Mouse (Mus musculus): ENCODE measurements around the gene Stip1.
"Not testable (repeated sequence)": the region's sequence is repeated elsewhere in the genome, so short reads cannot be mapped to it uniquely, and the experiment has no call there.

Gene Stip1

DNA sequence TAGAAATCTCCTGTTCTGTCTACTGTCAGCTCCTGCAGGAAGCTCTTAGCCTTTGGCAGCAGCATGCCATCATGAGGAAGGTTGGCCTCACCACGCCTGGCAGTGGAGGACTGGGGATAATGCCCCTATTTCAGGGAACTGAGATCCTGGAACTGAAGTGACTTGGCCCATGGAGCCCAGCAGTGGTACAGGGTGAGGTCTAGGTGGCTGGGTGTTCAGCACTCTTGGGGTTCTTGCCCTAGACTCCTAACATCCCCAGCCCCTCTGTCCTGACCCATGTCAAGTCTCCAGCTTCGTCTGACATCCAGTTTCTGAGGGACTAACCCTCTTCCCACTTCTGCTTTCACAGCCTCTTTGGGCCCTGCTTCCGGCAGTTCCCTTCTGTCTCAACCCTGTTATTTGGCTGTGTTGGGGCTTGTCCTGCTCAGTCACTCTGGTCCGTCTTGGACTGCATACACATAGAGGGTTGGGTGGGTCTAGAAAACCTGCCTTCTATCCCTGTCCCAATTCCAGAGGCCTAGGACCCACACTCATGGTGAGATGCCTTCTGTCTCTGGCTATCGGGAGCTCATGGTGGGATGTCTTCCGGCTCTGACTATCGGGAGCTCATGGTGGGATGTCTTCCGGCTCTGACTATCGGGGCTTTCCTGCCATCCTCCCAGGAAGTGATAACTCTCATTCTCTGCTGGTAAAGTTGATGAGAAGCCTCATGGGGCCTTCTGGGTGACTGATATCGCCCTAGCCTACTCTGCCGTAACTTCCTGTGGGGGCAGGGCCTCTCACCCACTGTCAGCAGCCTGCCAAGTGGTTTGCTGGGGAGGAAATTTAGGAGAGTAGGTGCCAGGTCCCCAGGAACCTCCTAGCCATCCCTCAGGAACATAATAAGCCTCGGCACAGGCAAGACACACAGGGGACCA, 22.0 kb downstream of the Stip1 start:
- DNase-seq (ENCODE audit: extremely low spot score, low spot score), result no peak

GRCm38 (mm10) chr19:7014481-7015135, 25.2 kb downstream of the Stip1 start:
- no peak for DNase-seq (ENCODE audit: extremely low spot score, low spot score)

DNA sequence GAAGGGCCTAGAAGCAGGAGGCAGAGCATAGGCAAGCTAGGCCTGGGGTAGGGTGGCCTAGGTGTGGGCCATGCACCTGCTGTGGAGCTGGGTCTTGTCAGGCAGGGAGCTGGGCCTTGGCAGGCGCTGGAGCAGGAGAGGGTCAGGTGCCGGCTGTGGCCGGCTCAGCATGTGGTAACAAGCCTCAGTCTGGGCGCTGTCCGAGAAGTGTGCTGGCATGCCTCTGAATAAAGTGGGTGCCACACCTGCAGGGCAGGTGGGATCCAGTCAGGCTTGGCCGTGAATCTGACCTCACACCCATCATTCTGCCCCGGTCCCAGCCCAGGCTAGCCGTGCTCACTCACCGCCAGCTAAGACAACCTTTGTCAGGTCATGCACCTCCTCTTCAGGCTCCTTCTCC, 25.8 kb downstream of the Stip1 start:
- DNase-seq (ENCODE audit: extremely low spot score, low spot score), result no peak

DNA sequence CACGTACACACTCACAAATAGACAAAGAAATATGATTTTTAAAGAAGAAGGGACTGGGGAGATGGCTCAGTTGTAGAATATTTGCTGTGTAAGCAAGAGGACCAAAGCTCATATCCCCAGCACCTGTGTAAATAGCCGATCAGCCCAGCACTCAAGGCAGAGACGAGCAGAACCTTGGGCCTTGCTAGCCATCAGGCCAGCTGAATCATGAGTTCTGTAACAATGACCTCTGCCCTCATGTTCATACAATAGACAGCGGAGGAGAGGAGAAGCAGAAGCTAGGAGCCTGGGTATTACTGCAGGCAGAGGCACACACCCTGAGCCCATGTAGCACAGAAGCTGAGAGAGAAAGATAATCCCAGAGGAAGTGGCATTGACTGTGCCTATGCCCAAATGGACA, 27.3 kb downstream of the Stip1 start:
- DNase-seq (ENCODE audit: extremely low spot score, low spot score), result no peak

DNA sequence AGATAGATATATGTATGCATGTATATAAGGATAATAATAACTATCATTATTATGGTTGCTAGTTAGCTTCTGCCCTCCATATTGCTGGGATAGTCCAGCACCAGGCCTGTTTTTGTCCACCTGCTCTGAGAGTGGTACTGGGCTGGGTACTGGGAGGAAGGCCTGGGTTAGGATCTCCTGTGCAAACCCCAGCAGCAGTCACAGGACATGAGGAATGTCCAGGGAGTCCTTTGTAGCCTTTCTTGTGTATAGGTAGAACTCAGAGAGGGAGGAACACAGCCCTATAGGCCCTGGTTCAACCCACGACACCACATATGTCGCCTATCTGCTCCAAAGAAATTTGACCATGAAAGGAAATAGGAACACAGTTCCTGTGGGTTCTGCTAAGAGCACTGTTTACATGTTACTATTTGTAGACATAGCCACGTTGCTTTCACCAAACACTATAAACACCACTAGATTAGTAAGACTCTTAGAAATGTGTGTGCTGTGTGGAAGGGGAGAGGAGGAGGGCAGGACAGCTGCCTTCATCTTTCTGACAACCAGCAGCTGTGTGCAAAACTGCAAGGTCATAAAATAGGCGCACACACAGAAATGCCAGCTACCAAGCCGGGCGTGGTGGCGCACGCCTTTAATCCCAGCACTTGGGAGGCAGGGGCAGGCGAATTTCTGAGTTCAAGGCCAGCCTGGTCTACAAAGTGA, 32.7 kb downstream of the Stip1 start:
- no peak for DNase-seq (ENCODE audit: extremely low spot score, low spot score)

DNA sequence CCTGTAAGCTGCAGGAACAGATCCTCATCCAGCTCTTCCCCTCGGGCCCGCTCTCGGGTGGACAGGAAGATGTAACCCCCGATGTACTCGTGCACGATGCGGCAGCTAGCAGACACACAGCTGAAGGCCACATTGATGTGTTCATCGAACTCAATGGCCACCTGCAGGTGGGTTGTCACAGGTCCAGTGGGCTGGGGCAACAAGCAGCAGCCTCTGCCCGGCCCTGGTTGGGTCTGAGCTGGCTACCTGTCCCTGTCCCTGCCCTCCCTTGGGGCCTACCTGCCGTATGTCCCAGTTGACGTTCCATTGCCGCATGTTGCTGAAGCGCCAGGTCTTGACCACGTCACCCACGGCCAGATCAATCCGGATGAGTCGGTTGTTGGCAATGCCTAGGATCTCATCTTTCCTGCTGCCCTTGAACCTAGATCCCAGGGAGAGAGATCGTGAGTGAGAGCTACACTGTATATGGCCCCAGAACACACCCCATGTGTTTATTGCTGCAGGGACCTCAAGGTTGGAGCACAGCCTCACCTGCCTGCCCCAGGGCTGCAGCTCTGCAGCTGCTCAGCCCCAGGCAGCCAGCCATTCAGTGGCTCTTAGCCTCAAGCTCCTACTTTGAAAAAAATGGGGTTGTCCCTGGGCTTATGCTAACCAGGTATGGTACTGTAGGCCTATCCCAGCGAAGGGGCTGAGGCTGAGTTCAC, 40.3 kb downstream of the Stip1 start:
- no peak for DNase-seq (ENCODE audit: extremely low spot score, low spot score)

GRCm38 (mm10) chr19:6997721-6998290, 42.0 kb downstream of the Stip1 start:
- no peak for DNase-seq (ENCODE audit: extremely low spot score, low spot score)

- DNase-seq (ENCODE audit: extremely low spot score, low spot score), result peak; percentile 86
Observed at GRCm38 (mm10) chr19:6996006-6996405, 43.8 kb downstream of the Stip1 start, which contains the start of the genes Nudt22 and Trpt1. Gene Nudt22 (minus strand): TSS chr19:6996117. Gene Trpt1 (plus strand): TSS chr19:6996131.

DNA sequence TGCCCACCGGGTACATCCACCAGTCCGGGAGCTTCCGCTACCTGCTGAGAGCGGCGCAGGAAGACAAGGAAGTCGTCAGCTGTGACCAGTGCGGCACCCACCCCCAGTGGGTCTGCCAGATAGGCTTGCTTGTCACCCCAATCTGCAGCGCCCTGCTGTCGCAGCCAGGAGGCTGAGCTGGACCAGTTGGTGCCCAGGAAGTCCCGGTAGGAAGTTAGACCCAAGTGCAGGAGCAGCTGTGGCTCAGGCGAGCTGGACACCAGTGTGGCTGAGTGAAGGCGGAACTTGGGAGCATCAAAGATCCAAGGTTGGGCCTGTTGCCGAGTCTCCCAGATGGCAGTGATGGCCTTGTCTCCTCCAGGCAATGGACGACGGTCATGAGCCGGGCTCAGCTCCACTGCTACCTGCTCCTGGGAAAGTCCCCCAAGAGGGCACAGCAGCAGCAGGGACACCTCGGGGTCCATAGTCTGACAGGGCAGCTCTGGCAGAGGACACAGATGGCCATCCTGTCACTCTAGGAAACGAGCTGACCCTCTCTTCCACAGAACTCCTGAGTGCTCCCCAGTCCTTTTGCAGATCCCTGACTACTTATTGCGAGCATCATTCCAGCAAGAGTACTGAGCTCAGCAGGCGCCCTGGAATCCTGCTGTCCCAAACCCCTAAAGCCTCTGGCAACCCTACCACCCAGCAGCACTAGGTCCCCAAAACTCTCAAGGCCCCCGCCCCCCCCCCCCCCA, 44.3 kb downstream of the Stip1 start:
- DNase-seq (ENCODE audit: extremely low spot score, low spot score), result no peak

DNA sequence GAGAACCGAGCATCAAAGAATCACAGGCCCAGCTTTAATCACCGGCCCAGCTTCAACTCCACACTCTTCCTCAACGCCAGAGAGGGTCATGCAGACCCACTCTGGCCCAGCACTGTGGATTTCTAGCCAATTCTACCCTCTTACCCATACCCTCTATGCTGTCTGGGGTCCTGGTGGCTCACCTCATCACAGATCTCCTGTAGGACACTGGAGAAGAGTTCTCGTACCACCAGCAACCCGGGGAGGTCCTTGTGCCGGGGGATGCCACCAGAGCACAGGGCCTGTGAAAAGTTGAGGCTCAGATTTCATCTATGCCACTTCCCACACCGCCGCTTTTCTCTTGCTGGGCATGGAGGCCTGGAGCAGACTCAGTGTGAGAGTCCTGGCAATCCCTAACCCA, 45.3 kb downstream of the Stip1 start:
- DNase-seq (ENCODE audit: extremely low spot score, low spot score), result no peak

DNA sequence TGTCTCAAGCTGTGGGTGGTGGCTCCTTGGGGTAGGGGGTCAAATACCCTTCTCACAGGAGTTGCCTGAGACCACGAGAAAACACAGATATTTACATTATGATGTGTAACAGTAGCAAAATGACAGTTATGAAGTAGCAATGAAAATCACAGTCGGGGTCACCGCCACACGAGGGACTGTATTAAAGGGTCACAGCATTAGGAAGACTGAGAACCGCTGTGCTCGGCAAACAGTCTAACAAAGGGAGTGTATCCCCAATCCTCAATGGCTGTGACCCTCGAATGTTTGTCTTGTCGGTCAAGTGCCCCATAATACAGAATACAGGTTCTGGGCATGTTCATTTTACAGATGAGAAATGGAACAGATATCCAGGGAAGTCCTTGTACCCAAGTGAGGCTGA, 45.8 kb downstream of the Stip1 start:
- DNase-seq (ENCODE audit: extremely low spot score, low spot score), result no peak

- DNase-seq (ENCODE audit: extremely low spot score, low spot score), result no peak
Observed at GRCm38 (mm10) chr19:6993011-6993770, 46.6 kb downstream of the Stip1 start.

GRCm38 (mm10) chr19:6992011-6992858, 47.5 kb downstream of the Stip1 start, which contains the start of gene Dnajc4:
Gene Dnajc4 (minus strand): TSS chr19:6992572.
- DNase-seq (ENCODE audit: extremely low spot score, low spot score), result peak; percentile 96

DNA sequence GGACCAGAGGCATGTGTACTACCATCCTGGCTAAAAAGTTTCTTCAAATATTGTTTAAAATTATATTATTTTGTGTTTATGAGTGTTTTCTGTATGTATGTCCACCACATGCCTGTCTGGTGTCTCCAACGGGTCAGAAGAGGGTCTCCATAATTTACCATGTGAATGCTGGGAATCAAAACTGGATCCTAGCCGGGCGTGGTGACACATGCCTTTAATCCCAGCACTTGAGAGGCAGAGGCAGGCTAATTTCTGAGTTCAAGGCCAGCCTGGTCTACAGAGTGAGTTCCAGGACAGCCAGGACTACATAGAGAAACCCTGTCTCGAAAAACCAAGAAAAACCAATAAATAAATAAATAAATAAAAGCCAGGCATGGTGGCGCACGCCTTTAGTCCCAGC, 48.6 kb downstream of the Stip1 start:
- not testable (repeated sequence) for DNase-seq (ENCODE audit: extremely low spot score, low spot score)

DNA sequence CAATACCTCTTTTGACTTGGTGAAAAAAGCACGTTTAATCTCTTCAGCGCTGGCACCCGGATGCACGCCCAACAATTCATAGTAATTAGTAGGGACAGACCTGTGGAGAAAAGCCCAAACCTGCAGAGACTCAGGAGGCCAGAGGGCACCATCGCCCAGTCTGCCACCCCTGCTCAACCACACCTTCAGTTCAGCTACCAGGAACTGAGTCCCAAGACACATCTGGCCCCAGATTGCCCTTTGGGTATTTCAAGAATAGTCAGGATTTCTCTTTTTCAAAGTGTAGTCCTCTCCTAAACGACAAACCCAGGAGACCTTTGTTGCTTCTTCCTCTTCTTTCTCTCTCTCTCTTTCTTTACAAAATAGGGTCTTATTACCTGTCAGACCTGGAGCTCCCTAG, 49.1 kb downstream of the Stip1 start:
- DNase-seq (ENCODE audit: extremely low spot score, low spot score), result no peak

- no peak for DNase-seq (ENCODE audit: extremely low spot score, low spot score)
Observed at GRCm38 (mm10) chr19:6989251-6989650, 50.5 kb downstream of the Stip1 start.

GRCm38 (mm10) chr19:6987904-6988285, 51.9 kb downstream of the Stip1 start:
- DNase-seq (ENCODE audit: extremely low spot score, low spot score), result no peak

GRCm38 (mm10) chr19:6987061-6987903, 52.5 kb downstream of the Stip1 start, which contains the start of gene Vegfb:
Gene Vegfb (minus strand): TSS chr19:6987651.
- peak; percentile 77 for DNase-seq (ENCODE audit: extremely low spot score, low spot score)

All from neural tube, embryonic 10.5 days (tissue).